Mouse (Mus musculus) cortical plate, adult 2 months (tissue): ENCODE data around the gene Btn2a2. TPM values are rescaled to one million over a fixed set of nuclear protein-coding genes. Genes with fewer than 3 reads are reported as not detected.
A peak's percentile ranks its signal among the peaks of the same experiment; 100 is the strongest.

Source experiments
- H3K27ac ChIP-seq: fragments of 200-500 bp; 2 replicates; pipeline ENCODE4 v1.5.1; 2012; ENCODE audit warnings: low read length, control low read depth, inconsistent platforms; ENCODE audit not compliant: insufficient read depth
- H3K4me1 ChIP-seq: fragments of 200-500 bp; 2 replicates; pipeline ENCODE4 v1.6.1; 2011; ENCODE audit warnings: low read length; ENCODE audit not compliant: control insufficient read depth, insufficient read depth
- H3K4me3 ChIP-seq: fragments of 200-500 bp; 2 replicates; pipeline ENCODE4 v1.5.1; 2011; ENCODE audit warnings: mild to moderate bottlenecking, low read length, control low read depth; ENCODE audit not compliant: insufficient read depth
- CTCF ChIP-seq: fragments of 200-500 bp; IDR thresholded peaks from 2 replicates; pipeline ENCODE4 v1.5.1; 2011; ENCODE audit warnings: mild to moderate bottlenecking, control low read depth, low read length; ENCODE audit not compliant: insufficient read depth; ENCODE audit errors: extremely low read depth
- POLR2A ChIP-seq: fragments of 200-500 bp; IDR thresholded peaks from 2 replicates; pipeline ENCODE4 v1.6.1; 2011; ENCODE audit warnings: mild to moderate bottlenecking, low read length, control low read depth; ENCODE audit not compliant: insufficient read depth; ENCODE audit errors: extremely low read depth
- polyA plus RNA-seq: library from polyadenylated mRNA; depleted of rRNA; stranded (reverse); fragments of >200 nt; gene quantifications from 2 replicates; pipeline ENCODE4 v1.2.3, GENCODE M21; 2012

The Btn2a2 gene
- polyA plus RNA-seq, 1 experiment: 0.69 TPM

GRCm38 (mm10) chr13:23466911-23467310 is 21.7 kb downstream of the Btn2a2 start:
- no peak overlapping the region for H3K27ac ChIP-seq
- H3K4me3 ChIP-seq: no peak overlapping the region
- H3K4me1 ChIP-seq: no peaks in the 10 kb centered on the region; the same call in 1 of the 2 replicates
- TF ChIP-seq CTCF: no peak
- no peak for TF ChIP-seq POLR2A

GRCm38 (mm10) chr13:23466306-23466705 is 22.4 kb downstream of the Btn2a2 start:
- no peak overlapping the region for H3K27ac ChIP-seq
- no peaks in the 10 kb centered on the region; the same call in 1 of the 2 replicates for H3K4me1 ChIP-seq
- no peak overlapping the region for H3K4me3 ChIP-seq
- TF ChIP-seq POLR2A: no peak
- TF ChIP-seq CTCF: no peak

DNA sequence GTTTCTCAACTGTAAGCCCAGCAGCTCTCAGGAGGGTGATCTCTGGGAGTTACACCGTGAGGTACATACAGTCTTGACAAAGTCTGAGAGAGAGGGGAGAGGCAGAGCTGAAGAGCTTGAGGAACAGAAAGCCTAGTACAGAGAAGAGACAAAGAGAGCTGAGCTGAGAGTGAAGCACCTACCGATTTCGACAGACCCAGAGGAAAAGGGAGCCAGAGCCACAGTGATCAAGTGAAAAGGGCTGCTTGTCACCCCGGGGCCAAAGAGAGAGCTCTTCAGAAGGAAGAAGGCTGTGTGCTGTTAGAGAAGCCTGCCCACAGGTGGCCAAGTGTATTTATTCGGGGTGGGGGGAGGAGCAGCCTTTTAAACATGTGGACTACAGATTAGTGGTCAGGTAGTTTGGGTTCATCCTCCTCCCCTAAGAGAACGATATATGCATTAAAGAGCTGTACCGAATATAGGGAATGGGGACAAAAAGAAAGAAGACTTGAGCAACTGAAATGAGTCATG is 23.0 kb downstream of the Btn2a2 start, which contains the start of gene Btn1a1:
Gene Btn1a1, minus strand, starts transcription at position 302 of the 510 bp plus-strand sequence.
- H3K4me3 ChIP-seq: peak within 1 kb of the TSS; percentile 68
- no peaks in the 10 kb centered on the region; the same call in 1 of the 2 replicates for H3K4me1 ChIP-seq
- TF ChIP-seq CTCF (no peak), POLR2A (no peak)
- no peak within 1 kb of the TSS for H3K27ac ChIP-seq

- H3K27ac ChIP-seq: no peak overlapping the region
- H3K4me3 ChIP-seq: peak overlapping the region; percentile 68; the same call in 1 of the 2 replicates
- no peaks in the 10 kb centered on the region; the same call in 1 of the 2 replicates for H3K4me1 ChIP-seq
- no peak for TF ChIP-seq CTCF
- TF ChIP-seq POLR2A: no peak
These were observed 23.8 kb downstream of the Btn2a2 start for GRCm38 (mm10) chr13:23464841-23465366.

- Histone ChIP-seq H3K4me1 (no peaks in the 10 kb centered on the region; the same call in 1 of the 2 replicates), H3K27ac (no peak overlapping the region), H3K4me3 (peak overlapping the region; percentile 68)
- no peak for TF ChIP-seq POLR2A
- no peak for TF ChIP-seq CTCF
These were observed 24.4 kb downstream of the Btn2a2 start for GRCm38 (mm10) chr13:23464224-23464637.

- H3K4me3 ChIP-seq: peak overlapping the region; percentile 68
- TF ChIP-seq POLR2A: no peak
- H3K27ac ChIP-seq: no peak overlapping the region
- no peaks in the 10 kb centered on the region; the same call in 1 of the 2 replicates for H3K4me1 ChIP-seq
These were observed 25.1 kb downstream of the Btn2a2 start for GRCm38 (mm10) chr13:23463381-23464223.

DNA sequence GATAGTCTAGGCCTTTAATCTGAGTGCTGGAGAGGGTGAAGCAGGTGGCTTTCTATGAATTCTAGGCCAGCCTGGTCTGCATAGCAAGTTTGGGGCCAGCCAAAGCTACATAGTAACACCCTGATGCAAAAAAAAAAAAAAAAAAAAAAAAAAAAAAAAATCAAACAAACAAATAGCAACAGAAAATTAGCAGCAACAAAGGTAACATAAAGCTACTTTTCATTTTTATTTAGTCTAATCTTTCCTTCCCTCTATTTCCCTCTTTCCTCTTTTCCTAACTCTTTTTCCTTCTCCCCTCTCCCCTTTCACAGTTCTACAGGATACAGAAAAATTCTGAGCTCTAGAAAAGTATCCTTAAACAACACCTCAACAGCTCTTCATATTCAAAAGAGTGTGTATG is 26.0 kb downstream of the Btn2a2 start:
- no peak overlapping the region for H3K27ac ChIP-seq
- H3K4me3 ChIP-seq: no peak overlapping the region
- TF ChIP-seq POLR2A: no peak
- no peaks in the 10 kb centered on the region; the same call in 1 of the 2 replicates for H3K4me1 ChIP-seq

- TF ChIP-seq CTCF (no peak), POLR2A (no peak)
- H3K4me1 ChIP-seq: no peaks in the 10 kb centered on the region; the same call in 1 of the 2 replicates
- no peak overlapping the region for H3K27ac ChIP-seq
- H3K4me3 ChIP-seq: no peak overlapping the region
These were observed 26.6 kb downstream of the Btn2a2 start for GRCm38 (mm10) chr13:23462063-23462462.

- Histone ChIP-seq H3K4me3 (no peak overlapping the region), H3K27ac (no peak overlapping the region), H3K4me1 (no peaks in the 10 kb centered on the region)
- TF ChIP-seq POLR2A (no peak), CTCF (no peak)
These were observed 29.3 kb downstream of the Btn2a2 start for GRCm38 (mm10) chr13:23459264-23459846.

DNA sequence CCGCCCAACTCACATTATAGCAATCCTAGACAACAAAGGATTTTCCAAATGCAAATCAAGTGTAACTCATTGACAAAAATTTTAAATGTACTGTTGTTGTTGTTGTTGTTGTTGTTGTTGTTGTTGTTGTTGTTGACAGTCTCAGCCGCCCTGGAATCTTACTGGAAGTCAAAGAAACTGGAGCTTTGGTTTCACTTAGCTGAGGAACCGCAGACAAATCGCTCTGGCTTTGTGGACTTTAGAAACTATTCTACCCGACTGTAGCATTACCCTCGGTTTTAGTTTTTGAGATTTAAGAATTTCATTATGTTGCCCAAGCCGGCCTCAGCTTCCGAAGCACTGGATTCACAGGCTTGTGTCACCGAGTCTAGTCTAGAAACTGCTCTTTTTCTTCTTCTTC is 34.7 kb downstream of the Btn2a2 start:
- TF ChIP-seq POLR2A (no peak), CTCF (no peak)
- H3K4me3 ChIP-seq: peak overlapping the region; percentile 62
- no peaks in the 10 kb centered on the region for H3K4me1 ChIP-seq
- H3K27ac ChIP-seq: no peak overlapping the region
